Mouse (Mus musculus): ENCODE results near the gene Tiam1.

The Tiam1 gene

GRCm38 (mm10) chr16:89854731-89855130 is 288.8 kb downstream of the Tiam1 start:
- DNase-seq (ENCODE audit: extremely low spot score, low read depth, low spot score), result no peak

- no peak for DNase-seq (ENCODE audit: extremely low spot score, low read depth, low spot score)
Observed at GRCm38 (mm10) chr16:89851333-89851732, 292.2 kb downstream of the Tiam1 start.

DNA sequence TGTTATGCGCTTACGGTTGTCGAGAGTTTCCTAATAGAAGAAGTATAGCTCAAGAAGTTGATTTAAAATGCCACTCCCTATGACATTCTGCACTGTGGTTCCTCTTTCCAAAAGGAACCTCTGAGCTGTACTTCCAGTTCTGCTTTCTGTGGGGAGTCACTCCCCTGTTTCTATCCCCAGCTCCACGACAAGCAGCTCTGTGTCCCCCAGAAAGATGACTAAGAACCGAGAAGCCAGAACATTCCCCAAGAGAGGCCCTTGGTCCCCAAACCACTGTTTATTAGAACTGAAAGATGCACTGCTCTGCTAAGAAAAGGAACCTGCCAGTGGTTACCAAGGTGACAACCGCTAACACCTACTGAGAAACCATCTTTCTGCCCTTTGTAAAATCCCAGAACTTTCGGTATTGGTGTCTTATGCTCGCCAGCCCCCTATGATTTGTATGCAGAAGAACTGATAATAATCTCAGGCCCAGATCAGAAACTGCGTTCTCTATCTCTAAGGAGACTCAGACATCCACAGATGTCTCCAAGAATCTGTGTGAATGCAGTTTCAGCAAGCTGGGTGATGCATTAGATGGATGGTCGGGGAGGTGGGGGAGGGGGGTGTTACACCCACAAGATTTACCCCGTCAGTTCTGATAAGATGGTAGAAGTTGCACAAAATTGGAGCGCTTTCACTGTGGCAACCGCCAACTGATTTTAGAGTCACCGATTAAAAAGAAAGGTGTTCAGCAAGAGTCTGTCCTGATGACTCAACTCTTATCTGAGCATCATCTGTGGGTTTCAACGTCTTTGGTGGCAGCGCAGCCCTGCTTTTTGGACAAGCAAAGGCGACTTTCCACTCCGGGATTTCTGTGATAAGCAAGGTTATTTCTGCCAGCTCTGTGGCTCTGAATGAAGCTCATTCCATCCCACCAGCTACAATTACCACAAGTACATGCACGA is 294.6 kb downstream of the Tiam1 start:
- no peak for DNase-seq (ENCODE audit: extremely low spot score, low read depth, low spot score)

- DNase-seq (ENCODE audit: extremely low spot score, low read depth, low spot score), result no peak
Observed at GRCm38 (mm10) chr16:89848179-89848578, 295.4 kb downstream of the Tiam1 start.

DNA sequence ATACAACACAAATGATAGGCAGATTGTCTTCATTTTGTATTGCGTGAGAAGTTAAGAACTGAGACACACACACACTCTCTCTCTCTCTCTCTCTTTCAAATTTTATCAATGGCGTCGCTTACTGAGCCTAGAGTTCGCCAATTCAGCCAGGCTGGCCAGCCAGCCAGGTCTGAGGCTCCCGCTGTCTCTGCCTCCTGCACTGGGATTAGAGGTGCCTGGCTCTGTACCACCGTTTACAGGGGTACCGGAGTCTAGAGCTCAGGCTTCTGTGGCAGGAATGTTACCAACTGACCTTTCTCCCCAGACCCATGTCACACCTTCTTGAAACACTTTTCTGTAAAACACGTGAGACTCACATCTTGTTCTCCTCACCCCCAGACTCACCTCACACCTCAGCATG is 298.1 kb downstream of the Tiam1 start:
- DNase-seq (ENCODE audit: extremely low spot score, low read depth, low spot score), result no peak

GRCm38 (mm10) chr16:89844580-89844979 is 299.0 kb downstream of the Tiam1 start:
- no peak for DNase-seq (ENCODE audit: extremely low spot score, low read depth, low spot score)

DNA sequence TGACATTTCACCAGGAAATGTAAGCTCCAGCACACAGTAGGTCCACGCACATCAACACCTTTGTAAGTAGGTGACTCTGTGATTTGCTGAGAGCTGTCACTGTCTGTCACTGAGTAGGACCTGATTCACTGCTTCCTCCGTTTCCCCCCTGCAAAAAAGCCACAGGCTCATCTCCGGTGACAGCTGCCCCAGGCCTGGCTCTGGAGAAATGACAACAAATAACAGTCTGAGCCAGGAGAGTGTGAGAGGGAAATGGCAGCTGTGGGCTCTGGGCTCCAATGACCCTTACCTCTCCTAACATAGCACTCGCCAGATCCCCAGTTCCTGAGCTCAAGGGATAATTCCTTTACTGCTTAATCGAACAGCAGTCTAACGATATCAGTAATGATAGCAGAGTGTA is 301.7 kb downstream of the Tiam1 start:
- no peak for DNase-seq (ENCODE audit: extremely low spot score, low read depth, low spot score)

DNA sequence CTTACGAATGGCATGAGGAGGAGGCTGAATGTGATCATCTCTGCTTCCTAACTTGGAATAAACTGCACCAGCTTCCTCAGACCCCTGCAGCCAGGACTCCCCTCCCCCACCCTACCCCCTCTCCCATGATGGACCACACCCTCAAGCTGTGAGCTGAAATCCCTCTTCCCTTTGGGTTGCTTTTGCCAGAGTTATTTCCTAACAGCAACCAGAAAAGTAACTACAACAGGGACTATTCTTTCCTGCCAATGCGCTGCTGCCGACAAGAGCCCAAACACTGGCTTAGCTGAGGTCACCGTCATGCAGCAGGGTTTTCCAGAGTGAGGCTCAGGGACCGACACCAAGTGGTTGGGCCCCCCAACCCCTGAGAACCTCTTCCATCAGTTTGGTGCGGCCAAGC is 303.2 kb downstream of the Tiam1 start:
- no peak for DNase-seq (ENCODE audit: extremely low spot score, low read depth, low spot score)

- no peak for DNase-seq (ENCODE audit: extremely low spot score, low read depth, low spot score)
Observed at GRCm38 (mm10) chr16:89839829-89840228, 303.7 kb downstream of the Tiam1 start.

DNA sequence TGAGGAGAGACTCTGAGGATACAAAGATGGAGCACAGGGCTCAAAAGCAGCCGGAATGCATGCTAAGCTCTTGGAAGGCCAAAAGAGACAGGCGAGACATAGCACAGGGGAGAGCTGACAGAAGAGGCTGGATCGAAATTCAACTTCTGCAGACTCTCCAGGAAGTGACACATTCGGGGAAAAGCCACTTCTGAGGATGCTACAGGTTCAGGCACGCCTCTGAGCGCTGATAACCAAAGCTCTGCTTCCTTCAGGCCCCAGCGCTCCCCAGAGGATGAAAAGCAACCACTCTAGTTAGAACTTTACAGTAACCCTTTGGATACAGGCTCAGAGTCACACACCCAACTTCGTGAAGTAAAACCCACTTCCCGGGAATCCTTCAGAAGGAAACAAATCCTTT is 306.5 kb downstream of the Tiam1 start:
- DNase-seq (ENCODE audit: extremely low spot score, low read depth, low spot score), result no peak

GRCm38 (mm10) chr16:89835551-89835950 is 308.0 kb downstream of the Tiam1 start:
- no peak for DNase-seq (ENCODE audit: extremely low spot score, low read depth, low spot score)

DNA sequence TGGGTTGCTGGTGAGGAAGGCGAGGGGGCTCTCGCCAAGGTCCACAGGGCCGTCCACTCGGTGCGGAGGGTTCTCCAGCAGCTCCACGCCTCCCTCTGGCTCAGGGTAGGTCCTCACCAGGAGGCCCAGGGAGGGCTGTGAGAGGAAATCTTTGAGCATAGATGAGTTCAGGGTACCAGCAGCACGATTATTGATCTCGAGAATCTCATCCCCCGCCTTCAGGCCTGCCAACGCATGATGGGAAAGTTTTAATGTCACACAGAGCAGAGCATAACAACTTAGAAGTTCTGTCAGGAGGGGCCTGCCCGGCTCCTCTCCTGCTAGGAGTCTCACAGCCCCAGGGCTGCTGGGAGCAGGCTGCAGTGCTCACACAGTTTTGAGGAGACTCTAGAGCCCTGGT is 310.6 kb downstream of the Tiam1 start:
- DNase-seq (ENCODE audit: extremely low spot score, low read depth, low spot score), result no peak

DNA sequence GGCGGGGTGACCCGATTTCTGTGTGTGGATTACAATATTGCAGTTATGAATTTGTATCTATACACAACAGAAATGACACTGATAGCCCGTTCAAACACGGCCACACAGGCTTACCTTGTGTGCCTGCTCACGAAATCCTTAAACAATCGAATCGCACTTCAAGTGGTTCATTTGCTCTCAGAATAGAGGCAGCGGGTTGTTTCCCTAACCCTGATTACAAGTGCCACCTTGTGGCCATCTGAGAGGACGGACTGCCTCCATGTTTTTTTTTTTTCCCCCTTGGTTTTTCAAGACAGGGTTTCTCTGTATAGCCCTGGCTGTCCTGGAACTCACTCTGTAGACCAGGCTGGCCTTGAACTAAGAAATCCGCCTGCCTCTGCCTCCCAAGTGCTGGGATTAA is 312.4 kb downstream of the Tiam1 start:
- DNase-seq (ENCODE audit: extremely low spot score, low read depth, low spot score), result no peak

- DNase-seq (ENCODE audit: extremely low spot score, low read depth, low spot score), result no peak
Observed at GRCm38 (mm10) chr16:89830221-89830648, 313.3 kb downstream of the Tiam1 start.

DNA sequence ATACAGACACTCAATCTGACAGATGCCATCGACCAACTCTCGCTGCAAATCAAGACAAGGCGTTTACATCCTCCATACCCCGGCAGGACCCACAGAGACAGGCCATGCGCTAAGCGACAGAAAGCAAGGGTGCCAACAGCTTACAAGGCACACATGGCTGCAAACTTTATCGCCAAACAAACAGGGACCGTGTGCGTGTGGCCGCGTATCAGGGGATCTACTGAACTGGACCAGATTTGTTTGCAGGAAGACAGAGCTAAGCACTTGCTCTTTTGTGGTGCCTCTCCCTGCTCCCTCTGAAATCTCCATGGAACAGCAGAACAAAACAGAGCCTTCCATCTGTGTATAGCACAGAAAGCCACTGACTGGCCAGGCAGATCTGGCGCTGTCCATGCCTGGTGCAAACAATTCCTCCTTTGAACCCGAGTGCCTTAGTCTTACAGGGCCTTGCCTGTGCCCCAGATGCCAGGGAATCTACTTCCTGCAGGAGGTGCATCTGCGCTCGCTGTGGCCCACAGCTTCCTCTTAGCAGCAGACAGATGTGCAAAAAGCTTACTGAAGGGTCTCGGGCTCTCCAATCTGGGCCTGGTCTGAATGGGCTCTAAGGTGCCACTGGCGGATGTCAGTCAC is 316.0 kb downstream of the Tiam1 start:
- no peak for DNase-seq (ENCODE audit: extremely low spot score, low read depth, low spot score)

DNA sequence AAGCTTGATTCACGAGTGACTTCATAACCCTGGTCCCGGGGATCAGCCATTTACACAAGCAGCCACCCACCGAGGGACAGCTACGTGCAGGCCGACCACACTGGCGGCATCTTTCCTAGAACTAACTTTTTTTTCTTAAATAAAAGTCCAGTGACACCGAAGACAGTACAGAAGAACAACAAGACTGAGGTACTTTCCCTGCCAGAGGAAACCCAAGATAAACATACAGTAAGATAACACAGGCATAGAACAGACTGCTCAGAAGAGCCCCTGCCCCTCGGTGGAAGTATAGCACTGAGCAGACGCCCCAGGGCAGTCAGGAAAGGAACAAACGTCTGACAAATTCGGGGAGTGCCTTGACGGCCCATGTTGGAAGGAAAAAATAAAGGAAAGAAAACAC is 317.7 kb downstream of the Tiam1 start:
- no peak for DNase-seq (ENCODE audit: extremely low spot score, low read depth, low spot score)

- DNase-seq (ENCODE audit: extremely low spot score, low read depth, low spot score), result no peak
Observed at GRCm38 (mm10) chr16:89822882-89823281, 320.7 kb downstream of the Tiam1 start.

DNA sequence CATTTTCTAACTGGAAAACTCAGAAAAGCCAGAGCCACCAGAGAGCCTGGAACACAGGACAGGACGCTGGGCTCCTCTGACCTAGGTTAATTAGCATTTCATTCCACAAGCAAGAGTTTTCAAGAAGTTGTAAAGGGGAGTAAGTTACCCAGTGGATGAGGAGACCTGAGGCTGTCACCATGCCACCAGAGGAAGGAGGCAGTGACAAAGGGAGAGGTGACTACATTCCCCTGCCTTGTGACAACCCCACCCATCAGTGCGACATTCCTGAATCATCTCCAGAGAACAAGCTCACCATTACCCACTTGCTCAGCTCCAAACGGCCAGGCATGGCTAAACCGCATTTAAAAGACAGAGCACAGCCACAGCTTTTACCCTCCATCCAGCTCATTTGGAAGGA is 324.9 kb downstream of the Tiam1 start:
- no peak for DNase-seq (ENCODE audit: extremely low spot score, low read depth, low spot score)

GRCm38 (mm10) chr16:89817861-89818630 is 325.5 kb downstream of the Tiam1 start:
- no peak for DNase-seq (ENCODE audit: extremely low spot score, low read depth, low spot score)

DNA sequence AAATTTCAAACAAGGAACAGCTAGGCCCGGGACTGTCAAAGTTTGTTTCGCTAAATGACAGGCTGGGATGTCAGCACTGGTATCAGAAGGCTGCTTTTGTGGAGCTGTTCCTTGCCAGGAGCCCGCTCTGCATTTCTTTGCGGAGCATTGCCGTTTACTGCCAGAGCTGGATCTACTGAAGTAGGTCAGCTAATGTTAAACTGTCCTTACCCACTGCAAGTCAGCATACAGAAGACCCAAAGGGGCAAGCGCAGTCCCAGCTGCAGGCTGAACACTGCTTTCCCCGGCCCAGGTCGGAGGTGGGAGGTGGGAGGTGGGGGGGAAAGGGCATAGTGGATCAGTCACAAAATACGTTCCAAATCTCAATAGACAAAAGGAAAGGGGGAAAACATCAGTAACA is 326.3 kb downstream of the Tiam1 start:
- no peak for DNase-seq (ENCODE audit: extremely low spot score, low read depth, low spot score)

GRCm38 (mm10) chr16:89816506-89817172 is 326.9 kb downstream of the Tiam1 start:
- DNase-seq (ENCODE audit: extremely low spot score, low read depth, low spot score), result no peak

Data from hindlimb bud, embryonic 11.5 days (tissue).